Mouse (Mus musculus) urinary bladder, postnatal 4 days (tissue): ENCODE results near the gene Zfp385b.

Source experiments
- DNase-seq, 2 experiments: peaks; one replicate each; pipeline ENCODE4 v3.0.0; 2021 to 2022; ENCODE audit warnings: low spot score in 2 of 2

Zfp385b gene

DNA sequence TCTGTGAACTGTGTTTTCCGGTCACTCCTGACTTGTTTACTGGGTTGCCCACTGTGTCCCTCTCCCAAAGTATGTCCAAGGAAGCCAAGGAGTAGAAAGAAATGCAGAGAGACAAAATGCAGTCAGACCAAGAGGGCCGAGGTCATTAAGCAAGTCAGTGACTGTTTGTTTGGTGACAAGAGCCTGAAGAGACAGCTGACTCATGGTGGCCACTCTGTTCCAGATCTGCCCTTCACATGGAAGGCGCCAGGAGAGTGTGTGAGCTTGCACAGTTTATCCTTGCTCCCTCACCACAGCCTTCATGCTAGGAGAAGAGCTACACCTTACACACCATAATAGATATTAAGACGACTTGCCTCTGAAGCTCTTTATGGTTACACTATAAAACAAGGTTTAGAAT, 28.6 kb downstream of the Zfp385b start:
- DNase-seq = no peak

GRCm38 (mm10) chr2:77790295-77790694, 29.1 kb downstream of the Zfp385b start:
- no peak for DNase-seq

GRCm38 (mm10) chr2:77781390-77781789, 38.0 kb downstream of the Zfp385b start:
- no peak for DNase-seq

GRCm38 (mm10) chr2:77777781-77778180, 41.7 kb downstream of the Zfp385b start:
- DNase-seq = no peak

GRCm38 (mm10) chr2:77777047-77777686, 42.3 kb downstream of the Zfp385b start:
- DNase-seq = no peak

DNA sequence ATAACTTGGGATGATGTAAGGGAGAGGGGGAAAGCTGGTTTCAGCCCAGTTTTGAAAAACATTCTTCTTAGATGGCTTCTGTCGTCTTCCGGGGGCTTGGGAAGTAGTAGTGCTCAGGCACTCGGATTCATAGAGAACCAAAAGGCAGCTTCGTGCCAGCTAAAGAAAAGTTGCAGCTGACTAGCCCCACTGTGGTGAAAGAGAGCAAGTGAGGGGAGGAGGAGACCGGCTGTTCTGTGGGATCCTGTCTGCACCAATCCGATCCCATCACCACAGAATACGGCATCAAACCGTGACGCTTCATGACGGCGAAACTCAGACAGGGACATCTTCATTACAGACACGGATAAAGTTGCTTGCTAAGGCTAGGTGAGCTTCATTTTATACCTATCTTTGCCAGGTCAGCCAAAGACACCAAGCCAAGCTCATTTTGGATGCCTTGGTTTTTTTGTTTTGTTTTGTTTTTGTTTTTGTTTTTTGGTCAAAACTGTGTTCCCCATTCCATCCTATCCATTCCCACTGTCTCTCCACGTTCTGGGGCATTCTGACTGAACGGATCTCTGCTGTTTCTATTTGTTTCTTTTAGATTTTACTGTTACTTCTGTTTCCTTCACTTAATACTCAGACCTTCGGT, 44.1 kb downstream of the Zfp385b start:
- no peak for DNase-seq

DNA sequence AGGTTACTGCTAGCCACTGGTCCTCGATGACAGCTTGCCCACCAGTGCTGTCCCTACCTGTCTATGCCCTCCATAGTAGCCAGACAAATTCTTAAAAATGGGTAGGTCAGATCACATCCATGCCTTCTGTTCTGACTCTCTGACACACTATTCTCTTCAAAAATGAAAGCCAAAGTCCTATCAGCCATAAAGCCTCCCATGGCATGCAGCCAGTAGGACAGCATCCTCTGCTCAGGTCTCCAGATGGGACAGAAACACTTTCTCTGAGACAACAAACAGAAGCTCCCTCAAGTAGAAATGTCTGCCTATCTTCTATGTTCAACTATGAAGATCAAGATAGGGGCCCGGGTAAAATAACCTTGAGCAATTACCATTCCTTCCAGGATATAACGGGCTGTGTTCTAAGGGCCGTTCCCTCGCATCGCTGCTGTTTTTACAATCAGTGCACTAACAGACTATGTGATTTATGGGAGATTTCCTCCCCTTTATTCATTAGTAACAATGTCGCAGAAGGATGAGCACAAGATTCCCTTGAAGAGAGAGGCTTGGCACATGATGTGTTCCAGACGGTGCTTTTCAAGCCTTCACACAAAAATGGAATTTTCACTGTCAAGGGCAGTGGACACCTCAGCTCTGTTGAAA, 49.3 kb downstream of the Zfp385b start:
- DNase-seq = no peak

DNA sequence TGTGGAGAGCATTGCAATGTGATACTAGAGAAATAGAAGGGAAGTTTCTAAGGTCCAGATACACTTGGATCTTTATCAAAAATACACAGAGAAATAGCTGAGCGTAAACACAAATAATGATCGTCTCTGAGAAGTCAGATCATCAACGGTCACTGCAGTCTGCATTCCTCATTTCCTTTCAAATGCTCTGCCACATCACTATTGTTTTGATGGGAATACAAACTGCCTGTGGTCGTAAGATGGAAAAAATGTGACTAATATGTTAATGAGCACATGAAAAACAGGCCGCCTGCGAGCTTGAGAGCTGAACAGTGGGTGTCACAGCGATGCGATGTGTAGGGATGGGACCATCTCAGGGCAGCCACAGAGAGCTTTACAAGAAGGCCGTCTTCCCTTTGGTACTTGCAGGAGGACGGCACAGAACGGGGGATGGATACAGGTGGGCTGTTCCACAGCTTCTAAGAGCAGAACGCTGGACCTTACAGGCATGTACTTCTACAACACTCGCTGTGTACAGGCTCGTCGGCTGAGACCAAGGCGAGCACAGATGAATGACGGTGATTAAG, 51.0 kb downstream of the Zfp385b start:
- no peak for DNase-seq

DNA sequence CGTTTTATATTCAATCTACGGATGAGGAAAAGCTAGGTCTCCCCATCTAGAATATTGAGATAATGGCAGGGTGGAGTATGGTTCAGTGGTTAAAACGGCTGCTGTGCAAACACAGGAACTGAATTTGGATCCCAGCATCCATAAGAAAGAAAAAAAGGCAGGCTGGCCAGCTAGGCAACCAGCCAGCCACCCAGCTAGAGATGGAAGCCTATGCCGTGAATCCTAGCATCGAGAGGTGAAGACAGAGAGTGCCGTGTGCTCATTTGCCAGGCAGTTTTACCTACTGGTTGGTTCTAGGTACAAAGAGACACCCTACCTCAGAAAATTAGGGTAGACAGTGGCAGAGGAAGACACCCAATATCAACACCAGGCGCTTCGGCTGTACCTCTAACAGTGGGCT, 57.5 kb downstream of the Zfp385b start:
- no peak for DNase-seq

- no peak for DNase-seq
Observed at GRCm38 (mm10) chr2:77758403-77759071, 60.9 kb downstream of the Zfp385b start.

GRCm38 (mm10) chr2:77752491-77752890, 66.9 kb downstream of the Zfp385b start:
- no peak for DNase-seq

DNA sequence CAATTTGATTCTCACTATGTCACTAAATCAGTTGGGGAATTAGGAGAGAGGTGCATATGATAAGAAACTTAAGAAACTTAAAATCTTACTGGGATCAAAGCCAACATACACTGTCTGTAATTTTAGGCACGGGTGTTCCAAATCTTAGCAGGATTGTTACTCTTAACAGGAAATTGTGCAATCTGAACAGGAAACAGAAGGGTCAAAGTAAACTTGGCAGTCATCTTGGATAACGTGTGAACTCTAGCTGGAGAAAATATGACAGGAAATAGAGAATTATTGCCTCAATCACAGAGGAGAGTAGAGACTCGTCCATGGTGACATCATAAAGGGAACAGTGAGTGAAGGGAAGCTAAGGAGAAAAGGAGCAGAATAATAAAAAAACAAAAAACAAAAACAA, 69.8 kb downstream of the Zfp385b start:
- DNase-seq = no peak

GRCm38 (mm10) chr2:77746417-77746816, 73.0 kb downstream of the Zfp385b start:
- DNase-seq = no peak

- DNase-seq = no peak
Observed at GRCm38 (mm10) chr2:77745246-77745645, 74.2 kb downstream of the Zfp385b start.

DNA sequence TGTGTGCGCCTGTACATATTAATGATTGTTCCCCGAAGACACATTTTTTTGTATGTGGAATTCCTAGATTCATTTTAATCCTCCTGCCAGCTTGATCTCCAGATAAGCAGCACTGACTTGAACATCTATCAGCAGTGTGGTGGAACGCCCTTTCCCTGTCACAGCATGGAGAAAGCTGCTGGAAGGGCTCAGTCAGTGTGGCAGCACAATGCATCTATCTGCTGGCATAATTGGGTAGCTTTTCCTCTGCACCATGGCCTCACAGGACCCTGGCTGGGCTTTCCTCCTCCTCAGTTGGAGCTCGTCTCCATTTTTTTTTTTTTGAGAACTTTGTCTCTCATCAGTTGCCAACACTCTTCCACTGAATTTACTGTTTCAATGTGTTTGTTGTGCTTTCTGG, 77.1 kb downstream of the Zfp385b start:
- DNase-seq = no peak

DNA sequence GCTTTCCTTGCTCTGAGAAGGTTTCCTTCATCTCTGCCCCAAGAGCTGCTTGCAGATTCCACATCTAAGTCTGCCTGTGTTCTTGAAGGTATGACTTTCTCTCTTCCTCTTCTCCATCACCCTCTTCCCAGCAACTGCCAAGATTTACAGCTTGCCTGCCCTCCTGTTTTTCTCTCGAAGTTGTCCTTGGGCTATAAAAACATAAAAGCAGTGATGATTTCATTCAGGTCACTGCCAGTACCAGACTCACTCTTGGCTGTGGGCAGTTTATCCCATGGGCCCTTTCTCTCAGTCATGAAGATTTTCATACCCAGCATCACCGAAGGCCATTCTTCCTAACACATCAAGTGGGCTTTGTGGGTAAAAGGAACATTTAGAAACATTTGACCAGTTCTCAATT, 89.2 kb downstream of the Zfp385b start:
- no peak for DNase-seq

DNA sequence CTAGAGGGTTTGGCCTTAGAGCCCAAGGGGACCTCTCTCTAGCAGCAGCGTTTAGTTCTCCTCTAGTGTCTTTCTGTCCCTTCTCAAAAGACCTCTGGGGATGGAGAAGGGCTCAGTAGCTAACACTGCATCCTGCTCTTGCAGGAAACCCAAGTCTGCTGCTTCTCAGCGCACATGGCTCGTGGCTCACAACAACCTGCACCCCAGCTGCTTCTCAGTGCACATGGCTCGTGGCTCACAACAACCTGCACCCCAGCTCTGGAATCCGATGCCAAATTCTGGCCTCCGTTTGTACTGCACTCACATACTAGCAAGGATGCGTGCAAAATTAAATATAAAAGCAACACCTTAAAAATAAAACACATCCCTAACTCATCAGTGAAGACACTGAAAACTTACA, 92.6 kb downstream of the Zfp385b start:
- DNase-seq = no peak

DNA sequence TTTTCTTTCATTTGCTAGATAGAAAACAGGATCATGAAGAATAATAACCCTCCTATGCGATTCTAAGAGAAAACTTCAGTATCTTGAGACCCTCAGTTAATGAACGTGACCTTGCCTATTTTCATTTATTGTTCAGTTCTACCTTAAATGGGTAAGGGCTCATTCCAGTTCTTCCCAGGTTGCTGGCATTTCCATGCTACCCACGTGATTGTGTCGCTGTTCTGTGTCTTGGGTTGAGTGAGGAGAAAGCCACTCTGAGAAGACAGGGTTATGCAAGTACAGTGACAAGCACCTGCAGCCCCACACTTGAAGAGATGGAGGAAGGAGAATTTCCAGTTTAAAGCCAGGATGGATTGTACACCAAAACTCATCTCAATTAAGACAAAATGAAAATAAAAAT, 98.6 kb downstream of the Zfp385b start:
- DNase-seq = no peak

- no peak for DNase-seq
Observed at GRCm38 (mm10) chr2:77716367-77716766, 103.1 kb downstream of the Zfp385b start.

GRCm38 (mm10) chr2:77713886-77714285, 105.6 kb downstream of the Zfp385b start:
- no peak for DNase-seq

GRCm38 (mm10) chr2:77711751-77712150, 107.7 kb downstream of the Zfp385b start:
- no peak for DNase-seq

DNA sequence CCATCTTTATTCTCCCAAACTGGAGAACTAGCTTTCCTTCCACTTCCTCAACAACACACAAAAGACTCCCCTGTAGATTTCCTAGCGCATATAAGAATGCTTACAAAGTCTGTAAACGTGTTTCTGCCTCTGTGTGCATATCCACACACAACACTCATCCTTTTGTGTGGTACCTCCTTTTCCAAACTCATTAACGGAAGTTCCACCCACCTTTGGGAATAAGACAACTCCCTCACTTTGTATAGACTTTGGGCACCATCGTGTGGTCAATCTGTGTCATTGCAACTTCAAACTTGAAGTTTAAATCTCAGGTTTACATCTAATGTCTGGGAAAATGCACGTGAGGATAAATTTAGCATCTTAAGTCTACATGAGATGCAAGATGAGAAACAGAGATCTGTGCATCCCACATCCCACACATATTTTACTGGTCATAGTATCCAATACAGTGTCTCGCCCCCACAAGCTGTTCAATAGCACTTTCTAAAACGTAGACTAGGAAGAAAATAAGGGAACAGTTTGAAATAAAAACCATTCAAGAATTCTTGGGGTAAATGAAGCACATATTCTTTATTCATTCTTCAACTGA, 110.1 kb downstream of the Zfp385b start:
- DNase-seq = no peak
